Mouse (Mus musculus) spleen, adult 2 months (tissue): ENCODE data around the gene Hacd2. TPM values are rescaled to one million over a fixed set of nuclear protein-coding genes. Genes with fewer than 3 reads are reported as not detected.

Experiments
- DNase-seq, 2 experiments: peaks; one replicate each; pipeline versions ENCODE4 v3.0.0 to v3.0.0-alpha.2; 2012 to 2021; ENCODE audit warnings: low spot score in 2 of 2, low read depth in 1 of 2
- H3K27ac ChIP-seq: fragments of 200-500 bp; 2 replicates; pipeline ENCODE4 v1.5.1; 2012; ENCODE audit warnings: low read length, inconsistent platforms; ENCODE audit not compliant: insufficient read depth
- H3K27me3 ChIP-seq: fragments of 200-500 bp; 2 replicates; pipeline ENCODE4 v1.6.1; 2012; ENCODE audit warnings: mild to moderate bottlenecking, moderate library complexity, low read length, inconsistent platforms; ENCODE audit not compliant: control insufficient read depth, insufficient read depth
- H3K36me3 ChIP-seq: fragments of 200-500 bp; 2 replicates; pipeline ENCODE4 v1.6.1; 2012; ENCODE audit warnings: mild to moderate bottlenecking, low read length, inconsistent platforms; ENCODE audit not compliant: control insufficient read depth, insufficient read depth
- H3K4me1 ChIP-seq: fragments of 200-500 bp; 2 replicates; pipeline ENCODE4 v1.6.1; 2011; ENCODE audit warnings: inconsistent platforms; ENCODE audit not compliant: control insufficient read depth, insufficient read depth, insufficient read length
- H3K4me3 ChIP-seq: fragments of 200-500 bp; 2 replicates; pipeline ENCODE4 v1.5.1; 2011; ENCODE audit warnings: mild to moderate bottlenecking, inconsistent platforms; ENCODE audit not compliant: insufficient read depth, insufficient read length; ENCODE audit errors: extremely low read depth
- CTCF ChIP-seq: fragments of 200-500 bp; IDR thresholded peaks from 2 replicates; pipeline ENCODE4 v1.5.1; 2011; ENCODE audit warnings: mild to moderate bottlenecking, inconsistent platforms; ENCODE audit not compliant: insufficient read depth, insufficient read length, insufficient replicate concordance; ENCODE audit errors: extremely low read depth
- POLR2A ChIP-seq: fragments of 200-500 bp; IDR thresholded peaks from 2 replicates; pipeline ENCODE4 v1.6.1; 2011; ENCODE audit warnings: low read depth, low read length, inconsistent platforms
- WGBS: fragments of 180-500 bp; shearing (Covaris S2); methylation state at CpG from one replicate; pipeline ENCODE4 v1.1.7; 2018; 5-methylcytosine and 5-hydroxymethylcytosine counted together
- polyA plus RNA-seq: library from polyadenylated mRNA; depleted of rRNA; stranded (reverse); fragments of >200 nt; gene quantifications from 2 replicates; pipeline ENCODE4 v1.2.3, GENCODE M21; 2012

The Hacd2 gene
- polyA plus RNA-seq, 1 experiment = 13.9 TPM

DNA sequence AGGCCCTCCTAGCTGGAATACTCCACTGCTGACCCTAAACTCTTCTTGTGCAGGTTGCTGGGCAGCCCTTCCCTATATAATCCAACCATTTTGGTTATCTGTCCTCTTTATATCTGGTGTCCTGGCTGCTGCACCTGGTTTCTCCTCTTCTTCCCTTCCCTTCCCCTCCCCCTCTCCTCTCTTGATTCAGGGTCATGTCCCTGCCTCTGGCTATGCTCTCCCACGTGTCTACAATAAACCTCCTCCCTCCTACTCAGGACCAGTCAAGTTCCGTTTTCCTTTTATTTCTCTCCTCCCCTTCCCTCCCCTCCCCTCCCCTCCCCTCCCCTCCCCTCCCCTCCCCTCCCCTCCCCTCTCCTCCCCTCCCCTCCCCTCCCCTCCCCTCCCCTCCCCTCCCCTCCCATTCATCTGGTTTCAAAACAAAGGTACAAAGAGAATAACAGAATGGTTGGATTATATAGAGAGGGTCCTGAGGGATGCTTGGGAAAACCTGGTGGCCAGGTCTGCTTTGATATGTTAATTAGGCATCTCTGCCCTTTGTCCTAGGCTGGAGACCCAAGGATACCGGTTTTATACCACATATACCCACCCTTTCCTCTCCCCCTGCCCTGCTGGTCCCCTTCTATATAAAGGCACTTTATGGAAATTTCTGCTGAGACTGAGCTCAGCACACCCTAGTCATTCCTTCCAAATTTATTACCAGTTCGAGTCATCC, 16.3 kb downstream of the Hacd2 start:
- Histone ChIP-seq H3K4me3 (no peak overlapping the region), H3K4me1 (peaks cover 4% of the 10 kb centered on the region; the same call in 1 of the 2 replicates), H3K27ac (no peak overlapping the region), H3K27me3 (no peaks in the 10 kb centered on the region), H3K36me3 (no peaks in the 10 kb centered on the region; the same call in 1 of the 2 replicates)
- TF ChIP-seq POLR2A (no peak), CTCF (no peak)
- no peak for DNase-seq
- WGBS = 71% methylated on average over 4 of the region's 4 CpGs

DNA sequence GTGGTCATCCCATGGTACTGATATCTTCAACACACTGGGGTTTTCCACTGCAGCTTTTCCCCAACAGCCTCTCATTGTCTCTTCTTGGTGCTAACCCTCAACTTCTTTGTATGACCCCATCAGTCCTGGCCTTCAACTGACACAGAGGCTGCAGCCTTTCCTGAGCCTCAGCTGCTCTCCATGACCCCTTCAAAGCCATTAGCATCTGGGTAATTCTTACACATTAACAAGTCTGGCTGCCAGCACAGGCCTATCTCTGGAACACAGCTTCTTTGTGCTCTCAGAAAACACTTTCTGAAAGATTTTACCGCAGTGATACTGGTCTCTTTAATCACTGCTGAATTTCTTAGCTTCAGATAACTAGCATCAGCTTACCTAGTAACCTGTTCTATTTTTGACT, 17.9 kb downstream of the Hacd2 start:
- Histone ChIP-seq H3K4me1 (no peaks in the 10 kb centered on the region; the same call in 1 of the 2 replicates), H3K27ac (no peak overlapping the region), H3K4me3 (no peak overlapping the region), H3K36me3 (no peaks in the 10 kb centered on the region; the same call in 1 of the 2 replicates), H3K27me3 (no peaks in the 10 kb centered on the region)
- 84% methylated on average over 1 of the region's 1 CpGs for whole genome bisulfite sequencing
- no peak for DNase-seq
- no peak for TF ChIP-seq POLR2A
- no peak for TF ChIP-seq CTCF

DNA sequence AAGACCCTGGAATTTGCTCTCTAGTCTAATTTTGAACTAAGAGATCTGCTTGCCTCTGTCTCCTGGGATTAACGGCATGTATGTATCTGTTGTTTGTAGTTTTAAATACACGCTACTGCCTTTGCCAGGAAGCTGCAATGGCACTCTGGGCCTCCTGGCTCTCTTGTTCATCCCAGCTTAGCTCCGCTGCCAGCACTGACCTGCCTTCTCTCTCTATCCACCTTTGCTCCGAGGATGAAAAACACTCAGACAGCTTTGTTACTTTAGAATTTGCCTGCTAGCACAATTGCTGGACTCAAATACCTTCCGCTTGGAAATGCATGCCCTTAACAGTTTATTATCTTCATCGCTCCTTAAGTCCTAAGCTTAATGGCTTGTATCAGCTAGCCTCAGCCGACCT, 18.8 kb downstream of the Hacd2 start:
- WGBS = 96% methylated on average over 7 of the region's 7 CpGs
- no peak for DNase-seq

DNA sequence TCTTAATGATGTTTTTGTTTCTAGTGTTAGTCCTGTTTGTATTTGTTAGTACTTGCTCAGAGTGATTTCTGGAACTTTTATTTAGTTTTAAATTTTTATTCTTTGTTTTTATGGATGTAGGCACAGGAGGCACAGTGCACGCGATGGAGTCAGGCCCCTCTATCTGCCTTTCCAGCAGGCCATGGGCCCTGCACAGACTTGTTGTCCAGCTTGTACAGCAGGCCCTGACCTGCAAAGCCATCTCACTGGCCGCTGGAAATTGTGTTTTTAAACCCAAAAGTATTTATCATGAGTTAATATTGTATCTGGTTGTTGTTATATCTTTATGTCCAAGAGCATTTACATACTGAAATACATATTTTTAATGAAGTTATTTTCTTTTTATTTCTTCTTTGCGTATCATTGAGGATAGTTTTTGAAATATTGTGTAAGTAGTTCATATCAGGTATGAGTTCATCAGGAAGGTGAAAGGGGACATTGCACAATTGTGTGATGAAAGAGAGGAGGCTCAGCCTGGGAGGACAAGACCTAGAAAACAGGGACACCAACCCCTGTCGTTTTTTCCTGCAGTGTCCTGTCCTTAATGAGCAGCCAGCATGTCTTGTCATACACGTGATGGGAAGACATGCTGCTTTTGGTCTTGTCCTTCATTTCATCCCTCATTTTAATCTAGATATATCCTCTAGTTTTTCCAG, 24.0 kb downstream of the Hacd2 start:
- Histone ChIP-seq H3K36me3 (peaks cover 1% of the 10 kb centered on the region), H3K4me3 (no peak overlapping the region), H3K27me3 (no peaks in the 10 kb centered on the region), H3K4me1 (no peaks in the 10 kb centered on the region), H3K27ac (no peak overlapping the region)
- WGBS = 89% methylated on average over 6 of the region's 6 CpGs
- TF ChIP-seq CTCF (no peak), POLR2A (no peak)
- no peak for DNase-seq

More for the DNA sequence above, 18.8 kb downstream of the Hacd2 start:
- no peaks in the 10 kb centered on the region for H3K4me1 ChIP-seq
- no peaks in the 10 kb centered on the region for H3K27me3 ChIP-seq
- H3K4me3 ChIP-seq = no peak overlapping the region
- H3K27ac ChIP-seq = no peak overlapping the region
- peaks cover under 1% of the 10 kb centered on the region for H3K36me3 ChIP-seq
- no peak for TF ChIP-seq POLR2A
- TF ChIP-seq CTCF = no peak

DNA sequence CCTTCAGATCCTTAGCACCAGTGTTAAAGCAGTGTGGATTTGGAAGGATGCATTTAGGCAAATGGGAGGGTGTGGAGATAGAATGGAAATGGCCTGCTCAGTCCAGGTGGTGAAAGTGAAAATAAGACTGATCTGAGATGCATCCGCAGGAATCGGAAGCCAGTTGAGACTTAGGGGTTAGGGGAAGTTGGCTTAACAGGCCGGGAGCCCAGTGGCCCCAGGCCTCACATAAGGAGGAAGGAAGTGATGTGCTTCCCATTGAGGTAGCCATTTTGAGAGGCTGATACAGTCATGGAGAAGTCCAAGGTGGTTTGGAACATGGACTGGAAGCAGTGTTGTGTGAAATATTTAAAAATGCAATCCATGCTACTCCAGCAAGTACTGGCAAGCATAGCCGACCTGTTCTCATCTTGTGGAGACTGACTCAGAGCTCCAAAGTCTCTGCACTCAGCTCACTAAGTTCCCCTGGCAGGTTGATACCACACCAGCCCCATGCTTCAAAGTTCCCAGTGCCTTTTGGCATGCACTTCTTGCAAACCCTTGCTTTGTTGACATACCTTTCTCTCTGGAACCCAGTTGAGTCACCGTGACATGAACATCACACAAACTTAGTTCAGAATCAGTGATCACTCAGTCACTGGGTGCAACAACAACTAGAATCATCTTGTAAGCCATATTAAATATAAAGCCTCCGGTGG, 25.2 kb downstream of the Hacd2 start:
- DNase-seq = no peak
- Histone ChIP-seq H3K4me3 (no peak overlapping the region), H3K4me1 (no peaks in the 10 kb centered on the region), H3K36me3 (peaks cover 1% of the 10 kb centered on the region), H3K27me3 (no peaks in the 10 kb centered on the region), H3K27ac (no peak overlapping the region)
- no peak for TF ChIP-seq CTCF
- no peak for TF ChIP-seq POLR2A
- WGBS = 69% methylated on average over 6 of the region's 6 CpGs

DNA sequence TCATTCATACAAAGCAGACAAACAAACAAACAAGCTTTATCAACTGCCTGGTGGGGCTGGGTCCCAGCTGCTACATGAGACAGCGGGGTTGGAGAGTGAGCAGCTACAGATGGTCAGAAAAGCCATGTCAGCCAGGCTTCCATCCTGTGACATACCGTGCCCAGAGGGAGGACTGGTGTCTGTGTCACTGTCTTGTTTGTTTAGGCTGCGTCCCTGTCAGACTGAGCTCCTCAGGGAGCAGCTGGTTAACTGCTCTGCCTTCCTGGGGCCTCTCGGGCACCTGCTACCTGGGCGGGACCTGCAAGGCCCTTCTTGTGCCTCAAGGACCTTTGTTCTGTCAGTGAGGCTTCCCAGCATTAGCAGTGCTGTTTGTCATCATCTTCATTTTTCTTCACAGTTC, 28.8 kb downstream of the Hacd2 start:
- Histone ChIP-seq H3K4me1 (peaks cover 2% of the 10 kb centered on the region; the same call in 1 of the 2 replicates), H3K27ac (no peak overlapping the region), H3K27me3 (no peaks in the 10 kb centered on the region), H3K36me3 (peaks cover under 1% of the 10 kb centered on the region), H3K4me3 (no peak overlapping the region)
- DNase-seq = no peak
- TF ChIP-seq CTCF = no peak
- TF ChIP-seq POLR2A = no peak
- WGBS = 78% methylated on average over 5 of the region's 5 CpGs
